Mouse (Mus musculus): ENCODE data around the gene Atat1. TPM values are rescaled to one million over a fixed set of nuclear protein-coding genes. Genes with fewer than 3 reads are reported as not detected.

Atat1 gene
- total RNA-seq, 2 experiments from 2014 or later: 64.6 to 69.9 TPM

GRCm38 (mm10) chr17:35919864-35920301 is 10.0 kb upstream of the Atat1 start:
- intact Hi-C loops (cut with DNase I): loop anchor here (5.0 to 10.0 kb wide), 2 partner anchors 37 to 335 kb away; partner anchors contain the start of gene Rpp21
- DNase-seq (ENCODE audit: low spot score in 2 of 2): no peak

DNA sequence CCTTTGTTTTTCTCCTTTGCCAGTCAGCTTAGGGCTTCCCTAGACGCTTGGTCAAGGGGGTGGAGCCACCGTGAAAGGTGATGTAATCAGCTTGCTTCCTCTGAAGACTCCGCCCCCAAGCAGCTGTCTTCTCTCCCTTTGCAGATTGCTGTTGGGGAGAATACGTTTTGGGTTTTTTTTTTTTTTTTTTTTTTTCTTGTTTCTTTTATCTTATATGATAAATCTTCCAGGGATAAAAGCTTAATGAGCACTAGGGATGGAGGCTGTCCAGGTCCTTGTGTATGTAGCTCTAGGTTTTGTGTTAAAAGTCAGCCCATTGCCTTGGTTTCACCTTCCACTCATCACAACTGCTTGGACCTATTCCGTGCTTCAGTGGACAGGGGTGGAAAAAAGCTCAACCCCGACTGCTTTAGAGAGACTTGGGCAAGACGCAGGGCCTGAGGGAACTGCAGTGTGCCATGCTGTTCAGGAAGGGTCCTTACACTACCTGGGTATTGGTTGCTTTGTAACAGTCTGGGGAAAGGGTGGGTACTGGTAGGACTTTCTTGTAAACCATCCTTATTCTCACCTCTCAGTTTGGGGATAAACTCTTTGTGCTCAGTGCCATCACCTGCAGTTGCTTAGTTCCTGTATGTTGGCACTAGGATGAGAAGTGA is 9.3 kb upstream of the Atat1 start:
- intact Hi-C loops (cut with DNase I): no loop called here

DNA sequence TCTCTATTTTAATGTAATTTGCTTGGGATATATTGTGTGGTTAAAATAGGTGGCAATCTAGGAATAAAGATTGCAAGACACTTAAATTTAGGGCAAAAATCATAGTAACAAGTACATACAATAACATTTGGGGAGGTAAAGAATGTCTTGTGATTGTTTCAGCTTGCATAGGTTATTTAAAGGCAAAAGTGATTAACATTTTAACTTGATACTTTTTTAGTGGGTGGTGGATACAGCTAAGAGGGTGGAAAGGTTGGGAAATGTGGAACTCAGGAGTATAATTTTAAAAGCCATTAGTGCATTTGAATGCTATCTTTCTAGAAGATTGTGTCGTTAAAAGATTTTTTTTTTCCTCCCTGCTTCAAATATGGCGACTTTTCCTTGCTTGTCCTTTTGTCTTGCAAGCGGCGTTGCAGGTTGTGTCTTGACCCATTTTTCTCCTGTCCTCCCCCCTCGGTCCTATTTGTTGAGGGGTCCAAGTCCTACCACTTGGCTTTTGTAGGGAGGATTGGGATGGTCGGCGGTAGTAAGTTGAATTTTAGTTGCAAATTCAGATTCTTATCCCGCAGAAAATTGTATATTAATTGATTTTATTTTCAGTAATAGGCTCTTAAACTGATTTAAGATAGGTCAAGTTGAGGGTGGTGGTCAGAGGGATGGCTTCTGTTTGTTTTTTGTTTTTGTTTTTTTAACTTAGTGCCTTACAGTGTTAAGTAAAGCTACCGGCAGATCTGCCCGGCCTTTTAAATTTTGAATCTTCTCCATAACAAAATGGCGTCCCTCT is 8.6 kb upstream of the Atat1 start:
- peak in 1 of 2 experiments; percentile 75 for DNase-seq (ENCODE audit: low spot score in 2 of 2)
- intact Hi-C loops (cut with DNase I): no loop called here

More for the DNA sequence above, 9.3 kb upstream of the Atat1 start:
- DNase-seq (ENCODE audit: low spot score in 2 of 2): peak; percentile 95 to 98

GRCm38 (mm10) chr17:35917463-35918251 is 7.8 kb upstream of the Atat1 start:
- DNase-seq (ENCODE audit: low spot score in 2 of 2): peak; percentile 63 to 95
- intact Hi-C loops (cut with DNase I): loop anchor here (2.0 kb wide), 1 partner anchor 81 kb away; no protein-coding TSS in a partner anchor

DNA sequence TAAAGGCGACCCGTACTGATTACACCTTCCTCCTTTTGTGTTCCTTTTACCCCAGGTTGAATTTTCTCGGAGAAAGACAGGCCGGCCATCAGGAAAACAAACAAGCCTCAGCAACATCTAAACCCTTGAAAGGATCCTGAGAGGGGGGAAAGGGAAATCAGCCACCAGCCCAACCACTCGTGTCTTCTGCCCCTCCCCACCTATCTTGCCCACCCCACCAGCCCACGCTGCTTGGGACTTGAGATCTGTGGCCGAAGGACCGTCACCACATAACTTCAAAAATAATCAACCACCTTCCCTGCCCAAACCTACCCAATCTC is 7.2 kb upstream of the Atat1 start:
- no peak for DNase-seq (ENCODE audit: low spot score in 2 of 2)
- intact Hi-C loops (cut with DNase I): loop anchor here (2.0 kb wide), 1 partner anchor 80 kb away; no protein-coding TSS in a partner anchor

DNA sequence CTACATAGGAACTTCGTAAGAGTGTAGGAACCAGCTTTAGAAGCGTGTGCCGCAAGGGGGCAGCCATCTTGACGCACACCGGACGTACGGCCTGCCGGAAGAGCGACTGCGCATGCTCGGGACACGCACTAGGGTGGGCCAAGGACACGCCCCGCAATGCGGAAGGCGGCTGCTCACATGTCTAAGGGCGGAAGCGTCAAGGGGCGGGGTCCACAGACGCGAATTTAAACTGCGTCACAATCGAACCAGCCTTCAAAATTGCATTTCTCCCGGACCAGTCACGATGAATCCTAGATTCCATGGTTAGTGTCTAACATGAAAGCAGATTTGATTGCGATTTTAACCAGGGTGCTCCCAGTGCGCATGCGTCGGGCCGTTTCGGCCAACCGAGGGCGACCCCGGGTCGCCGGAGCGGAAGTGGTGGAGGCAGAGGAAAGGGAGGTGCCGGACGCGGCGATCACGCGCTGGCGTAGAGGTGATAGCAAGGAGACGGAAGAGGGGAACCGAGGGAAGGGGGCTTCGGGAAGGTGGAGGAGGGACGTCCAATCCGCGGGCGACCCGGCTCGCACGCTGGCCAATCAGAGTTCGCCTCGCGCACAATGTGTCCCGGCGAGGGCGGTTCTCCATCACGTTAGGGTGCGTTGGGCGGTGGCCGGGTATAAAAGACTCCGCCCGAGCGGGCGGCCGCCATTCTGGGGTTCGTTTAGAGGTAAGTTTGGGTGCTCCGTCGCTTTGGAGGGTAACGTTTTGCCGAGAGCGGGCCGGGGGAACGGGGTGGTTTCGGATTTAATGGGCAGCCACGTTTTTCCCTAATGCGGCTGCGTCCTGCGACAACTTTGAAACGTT is 6.6 kb upstream of the Atat1 start, which contains the start of the genes Mrps18b and Ppp1r10:
Gene Mrps18b, minus strand, starts transcription at position 93 of the 846 bp plus-strand sequence.
Gene Ppp1r10, plus strand, starts transcription at position 138 of the 846 bp plus-strand sequence.
- DNase-seq (ENCODE audit: low spot score in 2 of 2): peak; percentile 100
- intact Hi-C loops (cut with DNase I): loop anchor here (2.0 kb wide), 1 partner anchor 80 kb away; no protein-coding TSS in a partner anchor

DNA sequence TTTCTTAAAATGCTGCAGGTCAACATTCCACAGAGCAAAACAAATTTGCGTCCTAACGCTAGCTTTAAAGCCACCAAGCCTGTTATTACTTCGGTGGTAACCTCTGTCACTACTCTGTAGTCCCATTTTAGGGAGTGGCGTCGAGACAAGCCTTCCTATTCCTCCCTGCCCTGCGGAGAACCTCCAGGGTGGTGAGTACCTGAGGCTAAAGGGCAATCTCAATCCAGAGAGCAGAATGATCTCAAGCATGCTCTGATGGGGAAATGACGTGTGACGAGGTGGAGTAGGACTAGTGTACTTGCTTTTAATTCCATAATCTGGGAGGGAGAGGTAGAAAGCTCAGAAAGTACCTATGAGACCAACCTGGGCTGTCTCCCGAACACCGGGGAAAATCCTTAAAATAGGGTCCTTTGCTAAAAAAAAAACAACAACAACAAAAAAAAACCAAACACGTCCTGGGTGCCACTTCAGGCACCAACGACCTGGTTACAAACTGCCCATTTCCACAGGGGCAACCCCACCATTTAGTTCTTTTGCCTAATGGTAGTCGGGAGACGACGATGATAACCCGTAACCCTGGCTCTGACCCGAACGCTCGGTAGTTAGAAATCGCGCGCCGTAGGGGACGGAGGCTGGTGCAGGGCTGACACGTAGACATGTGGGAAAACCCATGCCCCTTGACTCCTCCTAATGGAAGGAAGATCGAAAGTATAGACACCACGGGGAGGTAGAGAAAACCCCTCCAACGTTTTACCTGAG is 5.8 kb upstream of the Atat1 start:
- intact Hi-C loops (cut with DNase I): loop anchor here (2.0 kb wide), 1 partner anchor 79 kb away; no protein-coding TSS in a partner anchor
- no peak for DNase-seq (ENCODE audit: low spot score in 2 of 2)

DNA sequence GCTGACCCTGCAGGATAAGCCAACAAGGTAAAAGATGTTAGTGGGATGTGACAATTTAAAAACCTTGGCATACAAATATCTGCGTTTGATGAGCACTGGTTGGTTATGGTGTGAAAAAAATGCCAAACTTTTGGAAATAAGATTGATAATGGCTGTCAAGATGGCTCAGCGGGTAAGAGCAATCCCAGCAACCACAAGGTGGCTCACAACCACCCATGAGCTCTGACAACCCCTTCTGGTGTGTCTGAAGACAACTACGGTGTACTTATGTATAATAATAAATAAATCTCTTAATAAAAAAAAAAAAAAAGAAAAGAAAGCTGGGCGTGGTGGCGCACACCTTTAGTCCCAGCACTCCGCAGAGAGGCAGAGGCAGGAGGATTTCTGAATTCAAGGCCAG is 5.1 kb upstream of the Atat1 start:
- no peak for DNase-seq (ENCODE audit: low spot score in 2 of 2)
- intact Hi-C loops (cut with DNase I): no loop called here

- DNase-seq (ENCODE audit: low spot score in 2 of 2): no peak
- intact Hi-C loops (cut with DNase I): no loop called here
Measured at GRCm38 (mm10) chr17:35909186-35909918, 523 bp downstream of the Atat1 start.

DNA sequence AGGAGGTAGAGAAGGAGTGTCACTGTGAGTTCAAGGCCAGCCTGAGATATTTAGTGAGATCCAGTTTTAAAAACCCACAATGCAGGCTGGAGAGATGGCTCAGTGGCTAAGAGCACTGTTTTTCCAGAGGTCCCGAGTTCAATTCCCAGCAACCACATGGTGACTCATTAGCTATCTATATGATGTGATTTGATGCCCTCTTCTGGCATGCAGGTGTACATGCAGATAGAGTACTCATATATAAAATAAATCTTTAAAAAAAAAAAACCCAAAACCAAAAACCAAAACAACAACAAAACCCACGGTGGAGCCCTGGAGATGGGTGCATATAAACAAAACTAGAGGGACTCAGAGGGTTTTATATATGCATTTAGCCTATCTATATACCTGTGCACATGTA is 2.3 kb downstream of the Atat1 start:
- DNase-seq (ENCODE audit: low spot score in 2 of 2): no peak
- intact Hi-C loops (cut with DNase I): no loop called here

DNA sequence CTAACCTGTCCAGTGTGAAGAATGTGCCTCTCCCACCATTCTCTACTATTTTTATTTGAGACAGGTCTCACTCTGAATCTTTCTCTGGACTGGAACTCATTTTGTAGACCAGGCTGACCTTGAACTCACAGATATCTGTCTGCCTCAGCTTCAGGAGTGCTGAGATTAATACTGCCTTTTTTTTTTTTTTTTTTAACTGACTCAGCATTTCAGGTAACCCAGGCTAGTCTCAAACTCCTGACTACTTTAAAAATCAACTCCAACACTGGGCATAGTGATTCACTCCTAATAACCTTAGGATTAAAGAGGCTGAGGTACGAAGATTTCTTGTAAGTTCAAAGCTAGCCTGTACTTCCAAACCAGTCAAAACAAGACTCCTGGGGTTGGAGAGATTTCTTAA is 4.3 kb downstream of the Atat1 start:
- intact Hi-C loops (cut with DNase I): no loop called here
- DNase-seq (ENCODE audit: low spot score in 2 of 2): no peak

DNA sequence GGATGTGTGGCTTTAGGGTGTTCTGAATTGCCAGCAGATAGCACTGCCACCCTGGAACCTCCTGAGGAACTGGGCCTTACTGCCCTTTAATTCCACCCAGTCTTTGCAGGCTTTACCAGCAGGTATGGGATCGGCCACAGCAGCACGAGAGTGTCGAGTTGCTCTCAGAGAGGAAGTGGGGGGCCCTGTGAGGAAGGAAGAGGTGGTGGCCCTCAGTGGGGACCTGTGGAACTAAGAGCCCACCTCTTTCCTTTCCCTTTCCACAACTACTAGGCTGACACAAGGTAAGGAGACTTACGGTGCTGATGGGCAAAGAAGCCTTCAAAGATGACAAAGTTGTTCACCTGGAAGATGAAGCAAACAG is 5.9 kb downstream of the Atat1 start:
- intact Hi-C loops (cut with DNase I): no loop called here
- DNase-seq (ENCODE audit: low spot score in 2 of 2): no peak

GRCm38 (mm10) chr17:35903343-35903991 is 6.4 kb downstream of the Atat1 start:
- intact Hi-C loops (cut with DNase I): no loop called here
- DNase-seq (ENCODE audit: low spot score in 2 of 2): no peak

DNA sequence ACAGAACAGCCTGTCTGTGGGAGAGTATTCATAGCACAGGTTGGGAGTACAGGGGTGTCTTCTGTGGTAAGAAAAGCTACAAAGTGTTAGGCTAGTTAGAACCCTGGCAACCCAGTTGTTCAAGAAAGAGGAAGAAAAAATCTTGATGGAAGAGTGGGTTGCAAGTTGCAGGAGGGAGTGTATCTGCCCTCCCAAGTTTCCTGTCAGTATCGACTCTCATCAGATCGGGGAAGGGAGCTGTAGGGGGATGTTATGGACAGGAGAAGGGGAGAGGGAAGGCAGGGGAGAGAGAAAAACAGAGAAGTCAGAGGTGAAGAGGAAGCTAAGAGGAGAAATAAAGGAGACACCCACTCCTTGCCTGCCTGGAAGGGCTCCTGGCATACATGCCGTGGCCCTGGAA is 9.2 kb downstream of the Atat1 start:
- intact Hi-C loops (cut with DNase I): no loop called here
- DNase-seq (ENCODE audit: low spot score in 2 of 2): no peak

- peak in 1 of 2 experiments; percentile 43 for DNase-seq (ENCODE audit: low spot score in 2 of 2)
- intact Hi-C loops (cut with DNase I): no loop called here
Measured at GRCm38 (mm10) chr17:35897644-35898573, 12.0 kb downstream of the Atat1 start.
